Mouse (Mus musculus): Measurements from ENCODE around the gene Mapk8ip1. TPM values are rescaled to one million over a fixed set of nuclear protein-coding genes. Genes with fewer than 3 reads are reported as not detected.
"Not testable (repeated sequence)": the region's sequence is repeated elsewhere in the genome, so short reads cannot be mapped to it uniquely, and the experiment has no call there.

Mapk8ip1 gene
- polyA plus RNA-seq, 1 experiment, result 0.20 TPM

GRCm38 (mm10) chr2:92408309-92409045 is 7.4 kb upstream of the Mapk8ip1 start:
- H3K9me3 ChIP-seq, result no peaks in the 10 kb centered on the region
- no peak overlapping the region for H3K4me3 ChIP-seq (replicated peaks)
- no peaks in the 10 kb centered on the region for H3K27me3 ChIP-seq (replicated peaks)
- H3K36me3 ChIP-seq (replicated peaks; ENCODE audit: low read length), result peaks cover 100% of the 10 kb centered on the region
- H3K4me1 ChIP-seq, result no peaks in the 10 kb centered on the region
- TF ChIP-seq FLI1 (IDR thresholded peaks at IDR 0.05; ENCODE audit: low read length) (no peak), GATA1 (IDR thresholded peaks at IDR 0.05; ENCODE audit: borderline replicate concordance, low read length) (no peak)

- peaks cover 6% of the 10 kb centered on the region for H3K9me3 ChIP-seq
- TF ChIP-seq GATA1 (IDR thresholded peaks at IDR 0.05; ENCODE audit: borderline replicate concordance, low read length) (no peak), FLI1 (IDR thresholded peaks at IDR 0.05; ENCODE audit: low read length) (no peak)
- peaks cover 78% of the 10 kb centered on the region for H3K36me3 ChIP-seq (replicated peaks; ENCODE audit: low read length)
- H3K4me1 ChIP-seq, result peaks cover 17% of the 10 kb centered on the region
- peaks cover 18% of the 10 kb centered on the region for H3K27me3 ChIP-seq (replicated peaks)
- no peak overlapping the region for H3K4me3 ChIP-seq (replicated peaks)
Measured at GRCm38 (mm10) chr2:92405687-92406086, 4.6 kb upstream of the Mapk8ip1 start.

GRCm38 (mm10) chr2:92404737-92405136 is 3.7 kb upstream of the Mapk8ip1 start:
- no peak overlapping the region for H3K4me3 ChIP-seq (replicated peaks)
- peaks cover 26% of the 10 kb centered on the region for H3K27me3 ChIP-seq (replicated peaks)
- TF ChIP-seq FLI1 (IDR thresholded peaks at IDR 0.05; ENCODE audit: low read length) (no peak), GATA1 (IDR thresholded peaks at IDR 0.05; ENCODE audit: borderline replicate concordance, low read length) (no peak)
- H3K36me3 ChIP-seq (replicated peaks; ENCODE audit: low read length), result peaks cover 69% of the 10 kb centered on the region
- peaks cover 11% of the 10 kb centered on the region for H3K9me3 ChIP-seq
- H3K4me1 ChIP-seq, result peaks cover 19% of the 10 kb centered on the region

GRCm38 (mm10) chr2:92403776-92404319 is 2.8 kb upstream of the Mapk8ip1 start:
- Histone ChIP-seq H3K4me3 (replicated peaks) (no peak overlapping the region), H3K9me3 (peaks cover 11% of the 10 kb centered on the region), H3K36me3 (replicated peaks; ENCODE audit: low read length) (peaks cover 60% of the 10 kb centered on the region), H3K4me1 (peaks cover 25% of the 10 kb centered on the region), H3K27me3 (replicated peaks) (peaks cover 35% of the 10 kb centered on the region)
- no peak for TF ChIP-seq GATA1 (IDR thresholded peaks at IDR 0.05; ENCODE audit: borderline replicate concordance, low read length)
- TF ChIP-seq FLI1 (IDR thresholded peaks at IDR 0.05; ENCODE audit: low read length), result no peak

- peaks cover 49% of the 10 kb centered on the region for H3K36me3 ChIP-seq (replicated peaks; ENCODE audit: low read length)
- peaks cover 11% of the 10 kb centered on the region for H3K9me3 ChIP-seq
- H3K4me3 ChIP-seq (replicated peaks), result no peak overlapping the region
- TF ChIP-seq FLI1 (IDR thresholded peaks at IDR 0.05; ENCODE audit: low read length) (no peak), GATA1 (IDR thresholded peaks at IDR 0.05; ENCODE audit: borderline replicate concordance, low read length) (no peak)
- H3K4me1 ChIP-seq, result peaks cover 25% of the 10 kb centered on the region
- peaks cover 42% of the 10 kb centered on the region for H3K27me3 ChIP-seq (replicated peaks)
Measured at GRCm38 (mm10) chr2:92402591-92403326, 1.7 kb upstream of the Mapk8ip1 start.

GRCm38 (mm10) chr2:92400682-92401081 is 381 bp downstream of the Mapk8ip1 start:
- Histone ChIP-seq H3K27me3 (replicated peaks) (peaks cover 63% of the 10 kb centered on the region), H3K9me3 (peaks cover 11% of the 10 kb centered on the region), H3K4me1 (peaks cover 25% of the 10 kb centered on the region), H3K4me3 (replicated peaks) (peak overlapping the region; percentile 87), H3K36me3 (replicated peaks; ENCODE audit: low read length) (peaks cover 28% of the 10 kb centered on the region)
- TF ChIP-seq GATA1 (IDR thresholded peaks at IDR 0.05; ENCODE audit: borderline replicate concordance, low read length) (no peak), FLI1 (IDR thresholded peaks at IDR 0.05; ENCODE audit: low read length) (no peak)

GRCm38 (mm10) chr2:92399877-92400276 is 1.2 kb downstream of the Mapk8ip1 start:
- Histone ChIP-seq H3K27me3 (replicated peaks) (peaks cover 71% of the 10 kb centered on the region), H3K36me3 (replicated peaks; ENCODE audit: low read length) (peaks cover 20% of the 10 kb centered on the region), H3K9me3 (peaks cover 11% of the 10 kb centered on the region), H3K4me1 (peaks cover 25% of the 10 kb centered on the region)
- not testable (repeated sequence) for H3K4me3 ChIP-seq (replicated peaks)

GRCm38 (mm10) chr2:92397436-92397835 is 3.6 kb downstream of the Mapk8ip1 start:
- peaks cover 93% of the 10 kb centered on the region for H3K27me3 ChIP-seq (replicated peaks)
- no peaks in the 10 kb centered on the region for H3K36me3 ChIP-seq (replicated peaks; ENCODE audit: low read length)
- H3K4me1 ChIP-seq, result peaks cover 25% of the 10 kb centered on the region
- H3K9me3 ChIP-seq, result peaks cover 11% of the 10 kb centered on the region
- no peak overlapping the region for H3K4me3 ChIP-seq (replicated peaks)
- no peak for TF ChIP-seq GATA1 (IDR thresholded peaks at IDR 0.05; ENCODE audit: borderline replicate concordance, low read length)
- TF ChIP-seq FLI1 (IDR thresholded peaks at IDR 0.05; ENCODE audit: low read length), result no peak

- peaks cover 22% of the 10 kb centered on the region for H3K4me1 ChIP-seq
Measured at GRCm38 (mm10) chr2:92395535-92395934, 5.5 kb downstream of the Mapk8ip1 start.

More at GRCm38 (mm10) chr2:92395535-92395934, 5.5 kb downstream of the Mapk8ip1 start:
- H3K4me3 ChIP-seq (replicated peaks), result no peak overlapping the region
- peaks cover 4% of the 10 kb centered on the region for H3K9me3 ChIP-seq
- H3K36me3 ChIP-seq (replicated peaks; ENCODE audit: low read length), result no peaks in the 10 kb centered on the region
- TF ChIP-seq FLI1 (IDR thresholded peaks at IDR 0.05; ENCODE audit: low read length), result no peak
- no peak for TF ChIP-seq GATA1 (IDR thresholded peaks at IDR 0.05; ENCODE audit: borderline replicate concordance, low read length)
- H3K27me3 ChIP-seq (replicated peaks), result peaks cover 95% of the 10 kb centered on the region
